Mouse (Mus musculus) heart, embryonic 14.5 days (tissue): ENCODE measurements around the gene Ebi3. TPM values are rescaled to one million over a fixed set of nuclear protein-coding genes. Genes with fewer than 3 reads are reported as not detected.
A peak's percentile ranks its signal among the peaks of the same experiment; 100 is the strongest.
"Not testable (repeated sequence)": the region's sequence is repeated elsewhere in the genome, so short reads cannot be mapped to it uniquely, and the experiment has no call there.

Source experiments
- ATAC-seq: fragments of 200-750 bp; cut with Nextera tagmentation; 2 replicates; pipeline ENCODE4 v1.8.0; 2017; ENCODE audit warnings: low read depth, moderate TSS enrichment; ENCODE audit not compliant: insufficient number of reproducible peaks, insufficient read depth, low FRiP score
- H3K27ac ChIP-seq, 2 experiments: fragments of 200-500 bp in 1 of 2; fragments of 300-500 bp in 1 of 2; sonication (generic) in 1 of 2; replicated peaks in 1 of 2; 2 replicates each; pipeline ENCODE4 v1.5.1; 2012 to 2014; ENCODE audit warnings: low read depth in 2 of 2, low read length in 2 of 2, control low read depth in 1 of 2, mild to moderate bottlenecking in 1 of 2, mixed read lengths in 1 of 2; ENCODE audit not compliant: control insufficient read depth in 1 of 2, insufficient read depth in 1 of 2
- H3K27me3 ChIP-seq: fragments of 300-500 bp; sonication (generic); 2 replicates; pipeline ENCODE4 v1.6.1; 2014; ENCODE audit warnings: mild to moderate bottlenecking, low read length, control low read depth; ENCODE audit not compliant: control insufficient read depth, insufficient read depth
- H3K36me3 ChIP-seq: fragments of 300-500 bp; sonication (generic); 2 replicates; pipeline ENCODE4 v1.6.1; 2014; ENCODE audit warnings: mild to moderate bottlenecking, control low read depth, low read length, mixed read lengths; ENCODE audit not compliant: control insufficient read depth, insufficient read depth
- H3K4me1 ChIP-seq, 2 experiments: fragments of 200-500 bp in 1 of 2; fragments of 300-500 bp in 1 of 2; sonication (generic) in 1 of 2; 2 replicates each; pipeline ENCODE4 v1.6.1; 2012 to 2014; ENCODE audit warnings: low read length in 2 of 2, control low read depth in 1 of 2, mixed read lengths in 1 of 2; ENCODE audit not compliant: control insufficient read depth in 2 of 2, insufficient read depth in 2 of 2
- H3K4me2 ChIP-seq: fragments of 300-500 bp; sonication (generic); 2 replicates; pipeline ENCODE4 v1.6.1; 2014; ENCODE audit warnings: mild to moderate bottlenecking, low read length
- H3K4me3 ChIP-seq, 2 experiments: fragments of 200-500 bp in 1 of 2; fragments of 300-500 bp in 1 of 2; sonication (generic) in 1 of 2; 2 replicates each; pipeline ENCODE4 v1.5.1; 2012 to 2014; ENCODE audit warnings: low read length in 2 of 2, mild to moderate bottlenecking in 2 of 2, control low read depth in 1 of 2, low read depth in 1 of 2, moderate library complexity in 1 of 2; ENCODE audit not compliant: control insufficient read depth in 1 of 2, insufficient read depth in 1 of 2
- H3K9ac ChIP-seq: fragments of 300-500 bp; sonication (generic); 2 replicates; pipeline ENCODE4 v1.6.1; 2014; ENCODE audit warnings: mild to moderate bottlenecking, low read length
- H3K9me3 ChIP-seq: fragments of 300-500 bp; sonication (generic); 2 replicates; pipeline ENCODE4 v1.6.1; 2016; ENCODE audit warnings: low read length, control low read depth; ENCODE audit not compliant: control insufficient read depth
- WGBS: fragments of 180-500 bp; shearing (Covaris S2); extraction: QIAGEN DNeasy Blood & Tissue Kit; methylation state at CpG from one replicate; pipeline ENCODE4 v1.1.7; 2014; 5-methylcytosine and 5-hydroxymethylcytosine counted together
- polyA plus RNA-seq: library from polyadenylated mRNA; unstranded; fragments of >200 nt; fragmentation: Nextera tagmentation; extraction: Ambion mirVana; gene quantifications from 2 replicates; pipeline ENCODE4 v1.2.1, GENCODE M21; 2014

The Ebi3 gene
- polyA plus RNA-seq, 1 experiment from 2014 or later = 1.0 TPM

DNA sequence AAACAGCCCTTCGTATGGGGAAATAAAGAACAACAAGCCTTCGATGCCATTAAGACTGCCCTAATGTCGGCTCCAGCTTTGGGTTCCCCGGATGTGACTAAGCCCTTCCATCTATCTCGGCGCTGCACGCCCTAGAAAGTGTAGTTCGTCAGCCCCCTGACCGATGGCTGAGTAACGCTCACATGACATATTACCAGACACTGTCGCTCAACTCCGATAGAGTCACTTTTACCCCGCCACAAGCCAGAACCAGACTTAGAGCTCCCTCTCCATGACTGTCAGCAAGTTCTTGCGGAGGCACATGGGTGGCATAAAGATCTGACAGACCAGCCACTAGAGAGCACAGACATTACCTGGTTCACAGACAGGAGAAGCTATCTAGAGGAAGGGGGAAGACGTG, 19.2 kb upstream of the Ebi3 start:
- Histone ChIP-seq H3K27me3 (no peaks in the 10 kb centered on the region), H3K4me3 (no peak overlapping the region), H3K27ac (no peak overlapping the region), H3K4me2 (no peak overlapping the region), H3K4me1 (peaks cover 0 to 2% of the 10 kb centered on the region in 2 experiments; a peak in 1 of 4 replicates), H3K9ac (no peak overlapping the region), H3K9me3 (peaks cover 21% of the 10 kb centered on the region), H3K36me3 (no peaks in the 10 kb centered on the region)
- 88% methylated on average over 15 of the region's 15 CpGs for WGBS
- no peak for ATAC-seq

DNA sequence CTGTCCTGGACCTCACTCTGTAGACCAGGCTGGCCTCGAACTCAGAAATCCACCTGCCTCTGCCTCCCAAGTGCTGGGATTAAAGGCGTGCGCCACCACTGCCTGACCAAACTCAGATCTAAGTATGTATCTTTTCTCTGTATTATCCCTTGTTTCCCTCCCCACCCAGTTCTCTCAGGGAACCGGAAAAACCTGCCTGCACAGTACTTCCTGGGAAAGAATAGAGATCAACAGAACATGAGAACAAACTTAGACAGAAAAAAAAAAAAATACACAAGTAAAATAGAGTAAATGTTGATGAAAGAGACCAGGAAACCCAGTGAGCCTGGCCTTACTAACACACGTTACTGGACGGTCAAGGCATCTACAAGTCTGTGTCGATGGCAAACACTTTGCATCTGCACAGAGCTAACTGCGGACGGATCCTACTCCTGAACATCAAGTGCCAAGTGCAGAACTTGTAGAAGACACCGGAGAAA, 8.0 kb upstream of the Ebi3 start:
- H3K27ac ChIP-seq = peak overlapping the region; percentile 90 to 92
- H3K4me2 ChIP-seq = peak overlapping the region; percentile 80
- H3K4me3 ChIP-seq = peak overlapping the region; percentile 40 to 44
- peaks cover 13% of the 10 kb centered on the region for H3K36me3 ChIP-seq
- H3K27me3 ChIP-seq, H3K4me1 ChIP-seq, H3K9me3 ChIP-seq, ATAC-seq: not testable (repeated sequence)
- peak overlapping the region; percentile 73 for H3K9ac ChIP-seq
- 21% methylated on average over 10 of the region's 10 CpGs for WGBS

- H3K27ac ChIP-seq = peak overlapping the region; percentile 90 to 92
- peak; percentile 97 for ATAC-seq
- H3K9ac ChIP-seq = peak overlapping the region; percentile 73
- under 1% methylated on average over 55 of the region's 56 CpGs for WGBS
- H3K36me3 ChIP-seq, H3K4me1 ChIP-seq, H3K27me3 ChIP-seq, H3K9me3 ChIP-seq: not testable (repeated sequence)
- H3K4me3 ChIP-seq = peak overlapping the region; percentile 40 to 44
- peak overlapping the region; percentile 80 for H3K4me2 ChIP-seq
Observed at GRCm38 (mm10) chr17:55944866-55945682, 7.4 kb upstream of the Ebi3 start.

- Histone ChIP-seq H3K9ac (peak overlapping the region; percentile 73), H3K4me3 (peak overlapping the region; percentile 40 to 44), H3K4me2 (peak overlapping the region; percentile 80), H3K27me3 (no peaks in the 10 kb centered on the region), H3K9me3 (no peaks in the 10 kb centered on the region), H3K27ac (peak overlapping the region; percentile 54 to 90; a peak in 3 of 4 replicates), H3K36me3 (peaks cover 4% of the 10 kb centered on the region; the same call in 1 of the 2 replicates), H3K4me1 (0 out of 4 replicates have a peak, but pooled peaks cover 0 to 5% of the 10 kb centered on the region in 2 experiments)
- WGBS = 29% methylated on average over 5 of the region's 5 CpGs
- no peak for ATAC-seq
Observed at GRCm38 (mm10) chr17:55945696-55946095, 6.7 kb upstream of the Ebi3 start.

DNA sequence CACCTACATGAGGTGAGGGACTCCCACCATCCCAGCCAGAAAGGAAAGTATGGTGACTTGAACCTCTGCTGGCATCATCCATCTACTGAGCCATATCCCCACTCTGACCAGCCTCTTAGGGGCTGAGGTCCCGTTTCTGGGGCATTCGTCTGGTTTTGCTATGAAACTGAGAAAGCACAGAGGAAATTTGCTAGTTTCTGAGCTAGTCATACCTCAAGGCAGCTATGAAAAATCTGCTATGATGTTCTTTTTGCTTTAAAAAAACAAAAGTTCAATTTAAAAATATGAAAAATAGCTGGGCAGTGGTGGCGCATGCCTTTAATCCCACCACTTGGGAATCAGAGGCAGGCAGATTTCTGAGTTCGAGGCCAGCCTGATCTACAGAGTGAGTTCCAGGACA, 3.8 kb upstream of the Ebi3 start:
- Histone ChIP-seq H3K36me3 (no peaks in the 10 kb centered on the region), H3K4me1 (0 out of 4 replicates have a peak, but pooled peaks cover 0 to 5% of the 10 kb centered on the region in 2 experiments), H3K9me3 (no peaks in the 10 kb centered on the region), H3K4me2 (no peak overlapping the region), H3K27ac (no peak overlapping the region), H3K4me3 (no peak overlapping the region), H3K9ac (no peak overlapping the region), H3K27me3 (no peaks in the 10 kb centered on the region)
- WGBS = 81% methylated on average over 4 of the region's 4 CpGs
- ATAC-seq = no peak

DNA sequence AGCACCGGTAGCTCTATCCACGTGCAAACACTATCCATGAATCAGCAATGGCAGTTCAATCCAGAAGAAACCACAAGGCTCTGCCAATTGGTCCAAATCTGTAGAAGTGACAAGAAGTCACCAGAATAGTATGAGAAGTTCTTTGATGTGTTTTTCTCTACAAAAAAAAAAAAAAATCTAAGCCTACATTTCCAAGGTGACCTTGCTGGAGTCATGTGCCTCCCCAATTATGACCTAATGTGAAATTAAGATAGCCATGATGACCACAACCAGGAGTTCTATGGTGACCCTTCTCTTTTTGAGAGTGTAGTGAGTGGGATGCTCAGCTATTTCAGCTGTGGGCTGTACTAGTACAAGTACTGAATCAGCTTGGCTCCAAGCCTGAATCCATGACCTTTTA, 3.0 kb upstream of the Ebi3 start, which contains the start of gene Zfp119b:
Gene Zfp119b (minus strand): TSS at position 101 of the 400 bp plus-strand sequence.
- no peak within 1 kb of the TSS for H3K9ac ChIP-seq
- H3K27me3 ChIP-seq = peaks cover 5% of the 10 kb centered on the region; the same call in 1 of the 2 replicates
- no peak within 1 kb of the TSS for H3K27ac ChIP-seq
- H3K4me3 ChIP-seq = no peak within 1 kb of the TSS
- H3K36me3 ChIP-seq = no peaks in the 10 kb centered on the region
- H3K4me2 ChIP-seq = no peak within 1 kb of the TSS
- H3K4me1 ChIP-seq = 0 out of 4 replicates have a peak, but pooled peaks cover 0 to 5% of the 10 kb centered on the region in 2 experiments
- ATAC-seq = no peak
- H3K9me3 ChIP-seq = no peaks in the 10 kb centered on the region
- WGBS = 87% methylated on average over 2 of the region's 2 CpGs

DNA sequence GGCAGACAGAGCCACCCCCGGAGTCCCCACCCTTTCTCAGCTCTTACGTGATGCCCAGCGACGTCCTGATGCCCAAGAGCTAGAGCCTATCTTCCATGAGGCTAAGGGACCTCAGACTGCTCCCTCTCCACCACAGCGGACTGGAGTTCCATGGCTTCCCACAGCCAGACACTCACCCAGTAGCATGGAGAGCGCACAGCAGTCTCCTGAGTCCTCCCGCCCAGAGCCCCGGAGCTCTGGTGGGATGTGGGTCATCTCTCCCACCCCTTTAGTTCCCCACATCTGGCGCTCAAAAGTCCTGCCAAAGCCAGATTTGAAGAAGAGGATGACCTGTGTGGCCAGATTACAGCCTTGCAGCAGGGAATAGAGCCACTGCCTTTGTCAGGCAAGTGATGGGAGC, 1.8 kb upstream of the Ebi3 start:
- no peak overlapping the region for H3K27ac ChIP-seq
- no peaks in the 10 kb centered on the region for H3K36me3 ChIP-seq
- no peak for ATAC-seq
- WGBS = 69% methylated on average over 9 of the region's 9 CpGs
- peaks cover 16% of the 10 kb centered on the region for H3K27me3 ChIP-seq
- H3K4me2 ChIP-seq = no peak overlapping the region
- no peak overlapping the region for H3K9ac ChIP-seq
- H3K9me3 ChIP-seq = no peaks in the 10 kb centered on the region
- H3K4me3 ChIP-seq = no peak overlapping the region
- 0 out of 4 replicates have a peak, but pooled peaks cover 0 to 3% of the 10 kb centered on the region in 2 experiments for H3K4me1 ChIP-seq
